Mouse (Mus musculus): Measurements from ENCODE around the gene Olfr799. TPM values are rescaled to one million over a fixed set of nuclear protein-coding genes. Genes with fewer than 3 reads are reported as not detected.

Gene Olfr799
- polyA plus RNA-seq, 1 experiment from 2014 or later: not detected

Other genes with a start within 250 kb of the Olfr799 start
- gene Olfr785, start 232.1 kb upstream of the Olfr799 start, polyA plus RNA-seq (2015; fragmentation: Nextera tagmentation; extraction: Ambion mirVana): not detected in 2 replicates
- 0.17 TPM in 1 of 2 replicates, not detected in the other for gene Olfr786, start 210.2 kb upstream of the Olfr799 start, polyA plus RNA-seq (2015; fragmentation: Nextera tagmentation; extraction: Ambion mirVana)
- gene Olfr787, start 175.6 kb upstream of the Olfr799 start, polyA plus RNA-seq (2015; fragmentation: Nextera tagmentation; extraction: Ambion mirVana): not detected in 2 replicates
- not detected in 2 replicates for gene Olfr788, start 166.5 kb upstream of the Olfr799 start, polyA plus RNA-seq (2015; fragmentation: Nextera tagmentation; extraction: Ambion mirVana)
- 0.05 TPM in 1 of 2 replicates, not detected in the other for gene Olfr789, start 152.7 kb upstream of the Olfr799 start, polyA plus RNA-seq (2015; fragmentation: Nextera tagmentation; extraction: Ambion mirVana)
- gene Olfr790, start 139.0 kb upstream of the Olfr799 start, polyA plus RNA-seq (2015; fragmentation: Nextera tagmentation; extraction: Ambion mirVana): not detected in 2 replicates
- gene Olfr791, start 115.7 kb upstream of the Olfr799 start, polyA plus RNA-seq (2015; fragmentation: Nextera tagmentation; extraction: Ambion mirVana): 0.07 and 0.21 TPM in 2 replicates
- 0.24 TPM in 1 of 2 replicates, not detected in the other for gene Olfr792, start 98.3 kb upstream of the Olfr799 start, polyA plus RNA-seq (2015; fragmentation: Nextera tagmentation; extraction: Ambion mirVana)
- gene Olfr794, start 69.8 kb upstream of the Olfr799 start, polyA plus RNA-seq (2015; fragmentation: Nextera tagmentation; extraction: Ambion mirVana): not detected in 2 replicates
- not detected in 2 replicates for gene Olfr796, start 24.9 kb upstream of the Olfr799 start, polyA plus RNA-seq (2015; fragmentation: Nextera tagmentation; extraction: Ambion mirVana)
- 0.04 and 0.12 TPM in 2 replicates for gene Olfr798, start 9.6 kb upstream of the Olfr799 start, polyA plus RNA-seq (2015; fragmentation: Nextera tagmentation; extraction: Ambion mirVana)
- gene Olfr800, start 20.2 kb downstream of the Olfr799 start, polyA plus RNA-seq (2015; fragmentation: Nextera tagmentation; extraction: Ambion mirVana): not detected in 2 replicates
- gene Olfr801, start 36.4 kb downstream of the Olfr799 start, polyA plus RNA-seq (2015; fragmentation: Nextera tagmentation; extraction: Ambion mirVana): not detected in 2 replicates
- gene Olfr802, start 50.7 kb downstream of the Olfr799 start, polyA plus RNA-seq (2015; fragmentation: Nextera tagmentation; extraction: Ambion mirVana): 0.03 and 0.07 TPM in 2 replicates
- not detected in 2 replicates for gene Olfr803, start 56.8 kb downstream of the Olfr799 start, polyA plus RNA-seq (2015; fragmentation: Nextera tagmentation; extraction: Ambion mirVana)
- not detected in 2 replicates for gene Olfr804, start 65.7 kb downstream of the Olfr799 start, polyA plus RNA-seq (2015; fragmentation: Nextera tagmentation; extraction: Ambion mirVana)
- gene Olfr805, start 91.9 kb downstream of the Olfr799 start, polyA plus RNA-seq (2015; fragmentation: Nextera tagmentation; extraction: Ambion mirVana): 0.05 TPM in 1 of 2 replicates, not detected in the other
- gene Olfr806, start 104.4 kb downstream of the Olfr799 start, polyA plus RNA-seq (2015; fragmentation: Nextera tagmentation; extraction: Ambion mirVana): not detected in 2 replicates
- gene Olfr807, start 120.3 kb downstream of the Olfr799 start, polyA plus RNA-seq (2015; fragmentation: Nextera tagmentation; extraction: Ambion mirVana): 0.17 TPM in 1 of 2 replicates, not detected in the other
- gene Olfr808, start 128.0 kb downstream of the Olfr799 start, polyA plus RNA-seq (2015; fragmentation: Nextera tagmentation; extraction: Ambion mirVana): not detected in 2 replicates
- gene Olfr809, start 137.2 kb downstream of the Olfr799 start, polyA plus RNA-seq (2015; fragmentation: Nextera tagmentation; extraction: Ambion mirVana): 0.17 TPM in 1 of 2 replicates, not detected in the other
- 0.26 and 0.44 TPM in 2 replicates for gene Olfr810, start 157.4 kb downstream of the Olfr799 start, polyA plus RNA-seq (2015; fragmentation: Nextera tagmentation; extraction: Ambion mirVana)
- not detected in 2 replicates for gene Olfr811, start 166.9 kb downstream of the Olfr799 start, polyA plus RNA-seq (2015; fragmentation: Nextera tagmentation; extraction: Ambion mirVana)
- gene Olfr812, start 208.6 kb downstream of the Olfr799 start, polyA plus RNA-seq (2015; fragmentation: Nextera tagmentation; extraction: Ambion mirVana): 0.13 and 0.41 TPM in 2 replicates
- 0.20 and 0.33 TPM in 2 replicates for gene Olfr813, start 217.9 kb downstream of the Olfr799 start, polyA plus RNA-seq (2015; fragmentation: Nextera tagmentation; extraction: Ambion mirVana)
- not detected in 2 replicates for gene Olfr814, start 242.4 kb downstream of the Olfr799 start, polyA plus RNA-seq (2015; fragmentation: Nextera tagmentation; extraction: Ambion mirVana)